Mouse (Mus musculus) lung, embryonic 16.5 days (tissue): ENCODE measurements around the gene Fermt3. TPM values are rescaled to one million over a fixed set of nuclear protein-coding genes. Genes with fewer than 3 reads are reported as not detected.
A peak's percentile ranks its signal among the peaks of the same experiment; 100 is the strongest.

Experiments used
- ATAC-seq: fragments of 200-750 bp; cut with Nextera tagmentation; 2 replicates; pipeline ENCODE4 v1.8.0; 2017; ENCODE audit warnings: low read depth, mild to moderate bottlenecking, moderate library complexity
- H3K27ac ChIP-seq: fragments of 300-500 bp; sonication (generic); 2 replicates; pipeline ENCODE4 v1.5.1; 2014; ENCODE audit warnings: mild to moderate bottlenecking, control low read depth, low read length
- H3K27me3 ChIP-seq: fragments of 300-500 bp; sonication (generic); 2 replicates; pipeline ENCODE4 v1.6.1; 2014; ENCODE audit warnings: low read depth, low read length, mixed read lengths; ENCODE audit not compliant: control insufficient read depth, insufficient read depth
- H3K36me3 ChIP-seq: fragments of 300-500 bp; sonication (generic); 2 replicates; pipeline ENCODE4 v1.6.1; 2014; ENCODE audit warnings: low read length; ENCODE audit not compliant: control insufficient read depth, insufficient read depth
- H3K4me1 ChIP-seq: fragments of 300-500 bp; sonication (generic); replicated peaks from 2 replicates; pipeline ENCODE4 v1.6.1; 2014; ENCODE audit warnings: low read length, mixed read lengths; ENCODE audit not compliant: control insufficient read depth, insufficient read depth
- H3K4me2 ChIP-seq: fragments of 300-500 bp; sonication (generic); 2 replicates; pipeline ENCODE4 v1.6.1; 2014; ENCODE audit warnings: low read depth, low read length, control low read depth
- H3K4me3 ChIP-seq: fragments of 300-500 bp; sonication (generic); 2 replicates; pipeline ENCODE4 v1.5.1; 2014; ENCODE audit warnings: mild to moderate bottlenecking, low read length, control low read depth
- H3K9ac ChIP-seq: fragments of 300-500 bp; sonication (generic); 2 replicates; pipeline ENCODE4 v1.6.1; 2014; ENCODE audit warnings: low read length, control low read depth
- H3K9me3 ChIP-seq: fragments of 300-500 bp; sonication (generic); 2 replicates; pipeline ENCODE4 v1.6.1; 2016; ENCODE audit warnings: low read length; ENCODE audit not compliant: control insufficient read depth
- WGBS: fragments of 180-500 bp; shearing (Covaris S2); extraction: QIAGEN DNeasy Blood & Tissue Kit; methylation state at CpG from one replicate; pipeline ENCODE4 v1.1.7; 2014; 5-methylcytosine and 5-hydroxymethylcytosine counted together
- polyA plus RNA-seq: library from polyadenylated mRNA; unstranded; fragments of >200 nt; fragmentation: Nextera tagmentation; extraction: Ambion mirVana; gene quantifications from 2 replicates; pipeline ENCODE4 v1.2.1, GENCODE M21; 2015

Gene Fermt3
- 11.1 and 15.6 TPM in 2 replicates for polyA plus RNA-seq

GRCm38 (mm10) chr19:7019191-7019590, at the start of gene Fermt3:
Fermt3 (minus strand) TSS chr19:7019469.
- Histone ChIP-seq H3K4me1 (no peaks in the 10 kb centered on the region), H3K4me3 (peak within 1 kb of the TSS; percentile 10; the same call in 1 of the 2 replicates), H3K9me3 (no peaks in the 10 kb centered on the region), H3K27me3 (no peaks in the 10 kb centered on the region), H3K36me3 (peaks cover 26% of the 10 kb centered on the region), H3K27ac (no peak within 1 kb of the TSS), H3K4me2 (no peak within 1 kb of the TSS), H3K9ac (no peak within 1 kb of the TSS)
- peak; percentile 44; the same call in 1 of the 2 replicates for ATAC-seq
- WGBS, result 61% methylated on average over 5 of the region's 5 CpGs

- peak; percentile 21; the same call in 1 of the 2 replicates for ATAC-seq
- no peak overlapping the region for H3K4me2 ChIP-seq
Observed at GRCm38 (mm10) chr19:7068136-7068535, 48.9 kb upstream of the Fermt3 start.

GRCm38 (mm10) chr19:7067344-7068050, 48.2 kb upstream of the Fermt3 start:
- Histone ChIP-seq H3K36me3 (no peaks in the 10 kb centered on the region), H3K9me3 (no peaks in the 10 kb centered on the region), H3K27ac (no peak overlapping the region), H3K4me1 (peaks cover 30% of the 10 kb centered on the region), H3K4me3 (no peak overlapping the region), H3K4me2 (no peak overlapping the region), H3K9ac (no peak overlapping the region), H3K27me3 (no peaks in the 10 kb centered on the region; the same call in 1 of the 2 replicates)
- ATAC-seq, result no peak
- 45% methylated on average over 20 of the region's 20 CpGs for WGBS

More at GRCm38 (mm10) chr19:7068136-7068535, 48.9 kb upstream of the Fermt3 start:
- WGBS, result 5% methylated on average over 14 of the region's 14 CpGs
- H3K27me3 ChIP-seq, result no peaks in the 10 kb centered on the region; the same call in 1 of the 2 replicates
- no peaks in the 10 kb centered on the region for H3K36me3 ChIP-seq
- no peak overlapping the region for H3K27ac ChIP-seq
- H3K9ac ChIP-seq, result no peak overlapping the region
- H3K4me3 ChIP-seq, result no peak overlapping the region
- peaks cover 30% of the 10 kb centered on the region for H3K4me1 ChIP-seq
- H3K9me3 ChIP-seq, result no peaks in the 10 kb centered on the region

GRCm38 (mm10) chr19:7066828-7067342, 47.6 kb upstream of the Fermt3 start:
- H3K4me3 ChIP-seq, result no peak overlapping the region
- ATAC-seq, result no peak
- H3K4me2 ChIP-seq, result no peak overlapping the region
- WGBS, result 34% methylated on average over 7 of the region's 8 CpGs
- H3K27me3 ChIP-seq, result no peaks in the 10 kb centered on the region; the same call in 1 of the 2 replicates
- peaks cover 30% of the 10 kb centered on the region for H3K4me1 ChIP-seq
- H3K9me3 ChIP-seq, result no peaks in the 10 kb centered on the region
- H3K36me3 ChIP-seq, result no peaks in the 10 kb centered on the region
- H3K9ac ChIP-seq, result no peak overlapping the region; the same call in 1 of the 2 replicates
- H3K27ac ChIP-seq, result no peak overlapping the region

GRCm38 (mm10) chr19:7066034-7066827, 47.0 kb upstream of the Fermt3 start:
- H3K27me3 ChIP-seq, result no peaks in the 10 kb centered on the region; the same call in 1 of the 2 replicates
- ATAC-seq, result peak; percentile 16; the same call in 1 of the 2 replicates
- peak overlapping the region; percentile 27; the same call in 1 of the 2 replicates for H3K9ac ChIP-seq

GRCm38 (mm10) chr19:7064571-7064970, 45.3 kb upstream of the Fermt3 start:
- Histone ChIP-seq H3K27me3 (no peaks in the 10 kb centered on the region; the same call in 1 of the 2 replicates), H3K27ac (no peak overlapping the region), H3K4me2 (no peak overlapping the region), H3K4me1 (peaks cover 21% of the 10 kb centered on the region), H3K9me3 (no peaks in the 10 kb centered on the region), H3K4me3 (no peak overlapping the region), H3K36me3 (no peaks in the 10 kb centered on the region), H3K9ac (no peak overlapping the region)
- peak; percentile 63; the same call in 1 of the 2 replicates for ATAC-seq
- WGBS, result 3% methylated on average over 3 of the region's 3 CpGs

More at GRCm38 (mm10) chr19:7066034-7066827, 47.0 kb upstream of the Fermt3 start:
- 24% methylated on average over 15 of the region's 15 CpGs for WGBS
- Histone ChIP-seq H3K4me1 (peaks cover 30% of the 10 kb centered on the region), H3K9me3 (no peaks in the 10 kb centered on the region), H3K27ac (no peak overlapping the region), H3K4me2 (no peak overlapping the region), H3K36me3 (no peaks in the 10 kb centered on the region), H3K4me3 (no peak overlapping the region)

- no peaks in the 10 kb centered on the region for H3K36me3 ChIP-seq
- H3K4me1 ChIP-seq, result peaks cover 11% of the 10 kb centered on the region
- H3K27ac ChIP-seq, result no peak overlapping the region
- no peaks in the 10 kb centered on the region for H3K9me3 ChIP-seq
- no peak overlapping the region for H3K4me2 ChIP-seq
- no peak for ATAC-seq
- H3K9ac ChIP-seq, result no peak overlapping the region
- H3K4me3 ChIP-seq, result no peak overlapping the region
- no peaks in the 10 kb centered on the region; the same call in 1 of the 2 replicates for H3K27me3 ChIP-seq
- WGBS, result 76% methylated on average over 8 of the region's 8 CpGs
Observed at GRCm38 (mm10) chr19:7062916-7063315, 43.6 kb upstream of the Fermt3 start.

- Histone ChIP-seq H3K4me1 (peaks cover 16% of the 10 kb centered on the region), H3K4me2 (no peak overlapping the region), H3K9me3 (no peaks in the 10 kb centered on the region), H3K27me3 (no peaks in the 10 kb centered on the region), H3K4me3 (no peak overlapping the region), H3K27ac (no peak overlapping the region), H3K36me3 (no peaks in the 10 kb centered on the region), H3K9ac (no peak overlapping the region)
- WGBS, result 87% methylated on average over 5 of the region's 5 CpGs
- no peak for ATAC-seq
Observed at GRCm38 (mm10) chr19:7062110-7062509, 42.8 kb upstream of the Fermt3 start.

GRCm38 (mm10) chr19:7058541-7058940, 39.3 kb upstream of the Fermt3 start:
- Histone ChIP-seq H3K27ac (no peak overlapping the region), H3K4me3 (no peak overlapping the region), H3K4me2 (peak overlapping the region; percentile 97; the same call in 1 of the 2 replicates), H3K27me3 (no peaks in the 10 kb centered on the region), H3K9ac (no peak overlapping the region), H3K36me3 (no peaks in the 10 kb centered on the region), H3K9me3 (no peaks in the 10 kb centered on the region), H3K4me1 (peaks cover 17% of the 10 kb centered on the region)
- ATAC-seq, result no peak
- WGBS, result 65% methylated on average over 6 of the region's 6 CpGs
